Mouse (Mus musculus) myocyte (in vitro differentiated cells): Measurements from ENCODE around the gene Strn4.

Experiments
- CEBPB ChIP-seq: IDR thresholded peaks from 2 replicates; pipeline ENCODE4 v1.6.1; 2011; ENCODE audit warnings: mild to moderate bottlenecking, moderate library complexity; ENCODE audit not compliant: poor library complexity, insufficient read depth, severe bottlenecking
- MAX ChIP-seq: IDR thresholded peaks from one replicate; pipeline ENCODE4 v1.6.1; 2011; ENCODE audit warnings: low read depth, mild to moderate bottlenecking, control low read depth
- MYOG ChIP-seq, 3 experiments: IDR thresholded peaks; one replicate each; pipeline ENCODE4 v1.6.1; 2011; ENCODE audit warnings: control low read depth in 2 of 3, low read depth in 2 of 3, mild to moderate bottlenecking in 2 of 3; ENCODE audit not compliant: insufficient read length in 2 of 3, control insufficient read depth in 1 of 3, insufficient read depth in 1 of 3
- POLR2A ChIP-seq: IDR thresholded peaks from one replicate; pipeline ENCODE4 v1.6.1; 2011; ENCODE audit warnings: low read depth, mild to moderate bottlenecking, control low read depth, moderate library complexity; ENCODE audit not compliant: insufficient read length
- POLR2AphosphoS2 ChIP-seq: IDR thresholded peaks from one replicate; pipeline ENCODE4 v1.6.1; 2011; ENCODE audit warnings: low read depth, control low read depth; ENCODE audit not compliant: insufficient read length
- REST ChIP-seq: IDR thresholded peaks from one replicate; pipeline ENCODE4 v1.6.1; 2011; ENCODE audit warnings: mild to moderate bottlenecking, control low read depth, moderate library complexity; ENCODE audit not compliant: insufficient read depth, insufficient read length
- TCF12 ChIP-seq: IDR thresholded peaks from one replicate; pipeline ENCODE4 v1.6.1; 2011; ENCODE audit warnings: mild to moderate bottlenecking, control low read depth; ENCODE audit not compliant: poor library complexity, insufficient read depth, severe bottlenecking
- USF1 ChIP-seq: IDR thresholded peaks from one replicate; pipeline ENCODE4 v1.6.1; 2011; ENCODE audit warnings: low read depth, mild to moderate bottlenecking, control low read depth, moderate library complexity

DNA sequence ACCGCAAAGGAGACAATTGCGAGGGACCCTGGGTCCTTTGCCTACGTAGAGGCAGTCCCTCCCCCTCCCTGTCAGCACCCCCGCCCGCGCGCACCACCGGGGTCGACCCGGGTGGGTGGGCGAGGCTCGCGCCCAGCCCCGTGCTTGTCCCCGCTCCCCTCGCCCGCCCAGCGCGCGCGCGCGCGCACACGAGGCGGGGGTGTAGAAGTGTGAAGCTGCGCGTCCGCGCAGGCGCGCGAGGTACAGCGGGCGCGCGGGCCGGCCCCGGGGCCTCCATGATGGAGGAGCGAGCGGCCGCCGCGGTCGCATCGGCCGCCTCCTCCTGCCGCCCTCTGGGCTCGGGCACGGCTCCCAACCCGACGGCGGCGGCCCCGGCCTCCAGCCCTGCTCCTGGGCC, 387 bp downstream of the Strn4 start:
- no peak for TF ChIP-seq TCF12
- no peak for TF ChIP-seq MYOG (IDR thresholded peaks at IDR 0.05; ENCODE audit: control insufficient read depth in 1 of 3, insufficient read depth in 1 of 3, insufficient read length in 2 of 3, low read depth in 2 of 3)
- no peak for TF ChIP-seq POLR2A
- no peak for TF ChIP-seq REST
- no peak for TF ChIP-seq MAX
- TF ChIP-seq USF1 = no peak
- no peak for TF ChIP-seq POLR2AphosphoS2
- TF ChIP-seq CEBPB = no peak
